Mouse (Mus musculus): ENCODE results near the gene Chmp1a.

Chmp1a gene

GRCm38 (mm10) chr8:123156070-123156773 is 56.3 kb downstream of the Chmp1a start:
- peak; percentile 23 to 43 for DNase-seq (ENCODE audit: low spot score in 2 of 2)

GRCm38 (mm10) chr8:123155177-123155576 is 57.4 kb downstream of the Chmp1a start:
- DNase-seq (ENCODE audit: low spot score in 2 of 2), result no peak
